Mouse (Mus musculus) brain, embryonic 14.5 days (tissue): ENCODE measurements around the gene Enoph1.

Source experiments
- CTCF ChIP-seq: fragments of 200-500 bp; IDR thresholded peaks from 2 replicates; pipeline ENCODE4 v1.5.1; 2012; ENCODE audit warnings: inconsistent platforms, mild to moderate bottlenecking, moderate library complexity, borderline replicate concordance; ENCODE audit not compliant: insufficient read depth, insufficient read length; ENCODE audit errors: extremely low read depth
- POLR2A ChIP-seq: fragments of 200-500 bp; IDR thresholded peaks from 2 replicates; pipeline ENCODE4 v1.6.1; 2012; ENCODE audit warnings: mild to moderate bottlenecking, inconsistent platforms, borderline replicate concordance; ENCODE audit not compliant: poor library complexity, insufficient read depth, insufficient read length, severe bottlenecking; ENCODE audit errors: extremely low read depth

GRCm38 (mm10) chr5:99994680-99995079 is 45.1 kb upstream of the Enoph1 start:
- no peak for TF ChIP-seq CTCF
- TF ChIP-seq POLR2A: no peak
